Mouse (Mus musculus) lung, adult 2 months (tissue): Measurements from ENCODE around the gene Cdk7.

ENCODE experiments used
- CTCF ChIP-seq: fragments of 200-500 bp; IDR thresholded peaks from 2 replicates; pipeline ENCODE4 v1.5.1; 2011; ENCODE audit warnings: mild to moderate bottlenecking, low read length, control low read depth; ENCODE audit not compliant: insufficient read depth
- POLR2A ChIP-seq: fragments of 200-500 bp; IDR thresholded peaks from 2 replicates; pipeline ENCODE4 v1.6.1; 2011; ENCODE audit warnings: low read depth, mild to moderate bottlenecking, control low read depth, low read length, borderline replicate concordance; ENCODE audit errors: extremely low read depth

DNA sequence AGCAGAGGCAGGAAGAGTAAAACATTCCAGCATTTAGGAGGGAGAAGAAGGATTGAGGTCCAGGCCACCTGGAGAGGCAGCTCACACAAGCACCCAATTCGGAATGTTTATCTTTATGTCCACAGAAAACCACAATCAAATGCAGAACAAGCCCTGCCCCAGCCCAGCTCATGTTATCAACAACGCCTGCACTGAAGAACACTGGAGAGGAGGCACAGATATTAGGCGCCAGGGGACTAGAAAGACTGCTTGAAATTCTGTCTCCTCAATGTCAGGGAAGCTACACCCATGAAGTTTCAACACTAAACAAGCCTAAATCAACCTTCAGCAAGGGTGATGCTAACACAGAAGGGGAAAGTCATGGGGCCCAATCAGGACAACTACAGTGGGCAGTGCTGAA is 46.8 kb upstream of the Cdk7 start:
- TF ChIP-seq CTCF (no peak), POLR2A (no peak)
